Mouse (Mus musculus) lung, postnatal 0 days (tissue): Measurements from ENCODE around the gene Morc3.

ENCODE experiments used
- CTCF ChIP-seq: IDR thresholded peaks from 2 replicates; pipeline ENCODE4 v1.5.1; 2016; ENCODE audit warnings: antibody characterized with exemption, mild to moderate bottlenecking
- EP300 ChIP-seq: IDR thresholded peaks from 2 replicates; pipeline ENCODE4 v1.6.1; 2016; ENCODE audit warnings: antibody characterized with exemption, mild to moderate bottlenecking, control low read depth

DNA sequence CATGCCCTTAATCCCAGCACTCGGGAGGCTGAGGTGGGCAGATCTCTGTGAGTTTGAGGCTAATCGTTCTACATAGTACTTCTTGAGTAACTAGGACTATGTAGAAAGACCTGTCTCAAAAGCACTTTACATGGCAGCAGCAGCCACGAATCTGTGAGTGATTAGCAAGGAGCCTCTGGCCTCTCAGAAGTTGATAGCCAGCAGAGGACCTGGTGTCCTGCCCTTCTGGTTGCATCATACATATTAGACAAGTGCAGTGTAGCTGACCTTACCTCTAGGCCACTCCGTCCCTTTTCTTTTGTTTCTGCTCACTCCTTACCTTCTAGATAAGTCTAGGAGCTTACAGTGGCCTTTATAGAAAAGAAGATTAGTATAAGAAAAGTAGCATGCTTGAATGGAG, 28.0 kb downstream of the Morc3 start:
- TF ChIP-seq EP300 (no peak), CTCF (no peak)
